Mouse (Mus musculus): ENCODE results near the gene Rhbdd1. TPM values are rescaled to one million over a fixed set of nuclear protein-coding genes. Genes with fewer than 3 reads are reported as not detected.
A peak's percentile ranks its signal among the peaks of the same experiment; 100 is the strongest.

Rhbdd1 gene
- polyA plus RNA-seq, 1 experiment from 2014 or later, result 10.2 TPM

DNA sequence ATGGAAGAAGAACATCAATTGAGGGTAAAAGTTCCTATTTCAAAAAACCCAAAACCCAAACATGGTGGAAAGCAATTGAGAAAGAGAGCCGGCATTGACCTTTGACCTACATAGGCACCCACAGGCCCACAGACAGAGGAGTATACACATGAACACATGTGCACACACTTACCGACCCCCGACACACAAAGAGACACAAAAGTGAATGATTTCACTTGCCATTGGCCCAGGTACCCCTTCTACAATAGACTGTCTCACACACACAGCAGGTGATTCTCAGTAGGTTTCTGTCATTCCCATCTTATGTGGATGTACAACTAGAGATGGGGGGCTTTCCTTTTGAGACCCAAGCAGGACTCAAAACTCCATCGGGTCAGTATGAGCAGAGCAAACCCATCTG, 159.6 kb downstream of the Rhbdd1 start:
- H3K9ac ChIP-seq (replicated peaks), result no peak overlapping the region
- H3K27ac ChIP-seq (replicated peaks), result no peak overlapping the region

DNA sequence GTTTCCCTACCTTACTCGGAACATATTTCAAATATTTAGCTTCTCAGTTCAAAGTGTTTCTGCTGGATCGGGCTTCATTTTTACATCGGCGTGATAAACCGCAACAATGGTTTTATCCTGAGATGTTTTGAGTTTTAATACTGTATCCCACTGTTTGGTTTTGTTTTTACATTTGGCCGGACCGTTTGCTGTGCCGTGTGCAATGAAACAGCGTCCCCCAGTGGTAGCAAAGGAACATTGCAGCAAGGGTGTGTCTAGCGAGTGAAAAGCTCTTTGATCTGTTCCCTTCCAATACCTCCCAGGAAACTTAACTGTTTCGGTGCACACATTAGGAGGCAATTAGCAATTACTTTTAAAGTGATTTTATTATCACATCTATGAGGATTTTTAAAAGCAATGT, 160.0 kb downstream of the Rhbdd1 start:
- Histone ChIP-seq H3K27ac (replicated peaks) (no peak overlapping the region), H3K4me1 (peaks cover 8% of the 10 kb centered on the region; the same call in 1 of the 2 replicates)

More for the DNA sequence above, 159.6 kb downstream of the Rhbdd1 start:
- Histone ChIP-seq H3K9me3 (no peaks in the 10 kb centered on the region), H3K4me3 (no peak overlapping the region), H3K4me2 (replicated peaks) (no peak overlapping the region), H3K36me3 (no peaks in the 10 kb centered on the region), H3K27me3 (no peaks in the 10 kb centered on the region), H3K4me1 (peaks cover 8% of the 10 kb centered on the region; the same call in 1 of the 2 replicates)
- ATAC-seq (ENCODE audit: low FRiP score, low read depth), result no peak
- WGBS, result 82% methylated on average over 4 of the region's 4 CpGs

DNA sequence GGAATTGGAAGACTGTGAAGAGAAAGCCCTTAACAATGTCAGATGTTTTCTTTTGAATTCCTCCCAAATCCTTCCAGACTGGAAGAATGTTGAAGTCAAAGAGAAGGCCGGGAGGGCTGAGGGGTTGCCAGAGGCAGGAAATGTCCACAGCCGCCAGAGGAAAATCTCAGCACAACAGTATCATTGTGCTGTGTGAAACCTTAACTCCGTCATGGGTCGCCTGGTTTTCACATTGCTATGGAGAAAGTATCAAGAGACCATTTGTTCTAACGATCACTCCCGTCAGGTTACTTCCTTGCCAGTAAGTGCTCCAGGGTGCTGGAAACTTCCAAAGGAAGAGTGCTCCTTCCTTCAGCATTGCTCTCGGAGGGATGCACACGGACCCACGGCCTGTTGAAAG, 160.5 kb downstream of the Rhbdd1 start:
- H3K4me3 ChIP-seq, result no peak overlapping the region
- 17% methylated on average over 9 of the region's 9 CpGs for WGBS
- H3K9me3 ChIP-seq, result no peaks in the 10 kb centered on the region
- no peak overlapping the region for H3K4me2 ChIP-seq (replicated peaks)
- H3K27ac ChIP-seq (replicated peaks), result no peak overlapping the region
- H3K4me1 ChIP-seq, result peaks cover 8% of the 10 kb centered on the region; the same call in 1 of the 2 replicates
- H3K27me3 ChIP-seq, result no peaks in the 10 kb centered on the region
- ATAC-seq (ENCODE audit: low FRiP score, low read depth), result peak; percentile 48; the same call in 1 of the 2 replicates
- no peaks in the 10 kb centered on the region for H3K36me3 ChIP-seq
- H3K9ac ChIP-seq (replicated peaks), result no peak overlapping the region

More for the DNA sequence above, 160.0 kb downstream of the Rhbdd1 start:
- Histone ChIP-seq H3K27me3 (no peaks in the 10 kb centered on the region), H3K4me2 (replicated peaks) (no peak overlapping the region), H3K9me3 (no peaks in the 10 kb centered on the region), H3K36me3 (no peaks in the 10 kb centered on the region), H3K4me3 (no peak overlapping the region), H3K9ac (replicated peaks) (no peak overlapping the region)
- no peak for ATAC-seq (ENCODE audit: low FRiP score, low read depth)
- WGBS, result 44% methylated on average over 11 of the region's 11 CpGs

DNA sequence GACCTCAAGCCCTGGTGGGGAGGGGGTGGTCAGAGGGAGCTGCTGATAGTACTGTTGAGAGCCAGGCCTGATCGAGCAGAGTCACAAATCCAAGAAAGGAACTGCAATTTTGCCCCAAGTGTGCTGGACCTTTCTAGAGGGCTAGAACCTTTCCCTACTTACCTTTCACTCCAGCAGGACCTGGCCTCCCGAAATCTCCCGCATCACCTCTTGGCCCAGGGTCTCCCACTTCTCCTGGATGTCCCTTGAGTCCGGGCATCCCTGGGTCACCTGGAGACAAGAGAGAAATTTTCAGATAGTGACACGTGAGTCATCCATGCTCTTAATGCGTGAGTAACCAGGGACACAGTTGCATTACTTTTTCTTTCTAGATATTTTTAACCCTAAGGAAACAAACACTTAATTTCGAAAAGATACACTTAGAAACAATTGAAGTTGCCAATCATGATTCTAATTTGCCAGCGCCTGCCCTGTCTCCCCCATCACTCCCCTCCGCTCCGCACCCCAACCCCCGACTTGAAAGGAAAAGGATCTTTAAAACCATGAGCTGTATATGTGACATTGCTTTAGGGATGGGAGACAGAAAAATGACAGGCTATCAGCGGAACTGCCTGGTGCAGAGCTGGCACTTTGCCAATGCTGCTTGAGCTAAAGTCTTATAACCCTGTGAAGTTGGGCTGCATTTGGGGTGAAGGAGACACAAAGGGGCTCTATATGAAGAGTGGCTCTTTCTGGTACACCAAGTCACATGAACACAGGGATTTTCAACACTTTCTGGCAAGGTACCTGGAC, 163.6 kb downstream of the Rhbdd1 start:
- Histone ChIP-seq H3K27ac (replicated peaks) (no peak overlapping the region), H3K27me3 (no peaks in the 10 kb centered on the region), H3K4me2 (replicated peaks) (no peak overlapping the region), H3K9me3 (no peaks in the 10 kb centered on the region), H3K4me3 (no peak overlapping the region), H3K36me3 (no peaks in the 10 kb centered on the region), H3K9ac (replicated peaks) (no peak overlapping the region), H3K4me1 (peaks cover 5% of the 10 kb centered on the region; the same call in 1 of the 2 replicates)
- no peak for ATAC-seq (ENCODE audit: low FRiP score, low read depth)
- WGBS, result 89% methylated on average over 12 of the region's 12 CpGs

DNA sequence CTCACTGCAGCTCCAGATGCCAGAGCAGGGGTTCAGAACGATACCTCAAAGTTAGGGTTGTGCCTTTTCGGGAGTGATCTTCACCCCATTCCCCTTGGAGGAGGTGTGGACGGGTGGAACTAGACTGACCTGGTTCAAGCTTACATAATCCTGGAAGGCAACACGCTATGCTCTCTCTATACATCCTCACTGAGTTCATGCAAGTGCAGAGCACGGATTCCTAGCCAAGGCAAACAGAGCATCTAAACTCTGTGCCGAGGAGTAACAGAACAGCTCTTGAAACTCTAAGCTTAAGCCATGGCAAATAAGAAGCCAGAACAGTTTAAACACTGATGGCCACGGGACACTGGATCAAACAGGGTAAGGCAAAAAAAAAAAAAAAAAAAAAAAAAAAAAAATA, 166.1 kb downstream of the Rhbdd1 start:
- Histone ChIP-seq H3K4me2 (replicated peaks) (no peak overlapping the region), H3K27ac (replicated peaks) (no peak overlapping the region), H3K9ac (replicated peaks) (no peak overlapping the region), H3K9me3 (no peaks in the 10 kb centered on the region), H3K27me3 (no peaks in the 10 kb centered on the region), H3K36me3 (no peaks in the 10 kb centered on the region), H3K4me1 (no peaks in the 10 kb centered on the region), H3K4me3 (no peak overlapping the region)
- 88% methylated on average over 7 of the region's 7 CpGs for WGBS
- ATAC-seq (ENCODE audit: low FRiP score, low read depth), result no peak

DNA sequence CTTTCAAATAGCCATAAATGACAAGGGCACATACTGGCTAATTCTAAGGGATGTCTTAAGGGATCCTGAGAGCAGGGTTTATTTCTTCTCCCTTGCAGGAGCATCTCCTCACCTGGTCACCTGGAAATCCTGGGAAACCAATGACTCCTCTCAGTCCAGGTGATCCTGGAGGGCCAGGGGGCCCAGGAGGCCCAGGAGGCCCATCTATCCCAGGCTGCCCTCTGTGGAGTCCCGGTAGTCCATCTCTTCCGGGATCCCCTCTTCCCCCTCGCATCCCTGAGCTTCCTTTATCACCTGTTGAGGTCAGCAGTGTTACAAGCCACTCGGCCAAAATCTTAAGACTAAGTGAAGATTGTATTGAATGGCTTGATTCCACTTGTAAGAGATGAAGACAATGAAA, 170.1 kb downstream of the Rhbdd1 start:
- H3K9me3 ChIP-seq, result no peaks in the 10 kb centered on the region

DNA sequence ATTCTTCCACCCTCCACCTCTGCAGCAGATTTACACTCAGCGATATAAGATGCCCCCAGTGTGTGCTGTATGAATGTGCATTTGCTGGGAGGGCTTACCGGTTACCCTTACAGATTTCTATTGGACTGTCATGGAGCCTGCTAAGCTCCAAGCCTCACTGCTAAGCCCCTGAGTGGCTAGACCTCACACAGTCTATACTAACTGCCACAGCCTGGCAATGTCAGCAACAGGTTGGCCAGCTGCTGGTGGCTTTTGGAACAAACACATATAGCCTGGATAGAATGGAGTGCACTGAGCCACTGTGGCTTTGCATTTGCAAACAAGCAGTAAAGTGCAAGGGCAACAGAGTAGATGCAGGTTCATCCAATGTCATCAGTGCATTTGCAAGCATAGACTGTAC, 175.7 kb downstream of the Rhbdd1 start:
- Histone ChIP-seq H3K27ac (replicated peaks) (no peak overlapping the region), H3K9me3 (no peaks in the 10 kb centered on the region), H3K4me2 (replicated peaks) (no peak overlapping the region), H3K4me3 (no peak overlapping the region), H3K27me3 (no peaks in the 10 kb centered on the region), H3K36me3 (no peaks in the 10 kb centered on the region), H3K9ac (replicated peaks) (no peak overlapping the region), H3K4me1 (no peaks in the 10 kb centered on the region)
- 66% methylated on average over 2 of the region's 2 CpGs for WGBS
- no peak for ATAC-seq (ENCODE audit: low FRiP score, low read depth)

More for the DNA sequence above, 170.1 kb downstream of the Rhbdd1 start:
- Histone ChIP-seq H3K4me3 (no peak overlapping the region), H3K9ac (replicated peaks) (no peak overlapping the region), H3K36me3 (no peaks in the 10 kb centered on the region), H3K4me2 (replicated peaks) (no peak overlapping the region), H3K27me3 (no peaks in the 10 kb centered on the region), H3K4me1 (no peaks in the 10 kb centered on the region), H3K27ac (replicated peaks) (no peak overlapping the region)
- ATAC-seq (ENCODE audit: low FRiP score, low read depth), result no peak
- 80% methylated on average over 4 of the region's 4 CpGs for WGBS

Small RNAs within 50 kb of the gene (microRNA-seq; reads per million reads assigned to microRNA genes)
- gene Gm22112, result not detected

Other genes with a start within 250 kb of the Rhbdd1 start
- 24.9 and 26.4 TPM in 2 replicates for gene Gm9747, start 83.3 kb upstream of the Rhbdd1 start, polyA plus RNA-seq (2016; fragmentation: Nextera tagmentation; extraction: Ambion mirVana)
- gene Irs1, start 25.0 kb upstream of the Rhbdd1 start, polyA plus RNA-seq (2016; fragmentation: Nextera tagmentation; extraction: Ambion mirVana), result 11.5 and 11.7 TPM in 2 replicates

Data from midbrain, embryonic 12.5 days (tissue).